Mouse (Mus musculus) ES-E14 (cell line): ENCODE measurements at regions not wholly inside any gene's neighbourhood (a gene's known extent, or its start where the extent isn't known, plus 50 kb on each side); places are given as distances from the start of the nearest gene placed in this dataset.

Experiments
- CHD2 ChIP-seq: IDR thresholded peaks from 2 replicates; pipeline ENCODE4 v1.6.1; 2014; ENCODE audit warnings: mild to moderate bottlenecking, low read depth, low read length, inconsistent platforms
- HCFC1 ChIP-seq: IDR thresholded peaks from 2 replicates; pipeline ENCODE4 v1.6.1; 2012; ENCODE audit warnings: low read length, inconsistent platforms, borderline replicate concordance; ENCODE audit not compliant: insufficient read depth
- MAFK ChIP-seq: IDR thresholded peaks from 2 replicates; pipeline ENCODE4 v1.6.1; 2014; ENCODE audit warnings: mild to moderate bottlenecking, low read depth, low read length, inconsistent platforms; ENCODE audit not compliant: insufficient read depth
- ZC3H11A ChIP-seq: IDR thresholded peaks from 2 replicates; pipeline ENCODE4 v1.6.1; 2012; ENCODE audit warnings: low read depth, mild to moderate bottlenecking, inconsistent platforms, low read length, borderline replicate concordance
- ZNF384 ChIP-seq: IDR thresholded peaks from 2 replicates; pipeline ENCODE4 v1.6.1; 2012; ENCODE audit warnings: low read depth, low read length, inconsistent platforms

- TF ChIP-seq CHD2 (no peak), ZC3H11A (no peak), MAFK (no peak), ZNF384 (no peak), HCFC1 (no peak)
Observed at GRCm38 (mm10) chr7:136130666-136131239, 414.6 kb upstream of the Mki67 start.
